Mouse (Mus musculus): ENCODE measurements around the gene Eef1akmt1. TPM values are rescaled to one million over a fixed set of nuclear protein-coding genes. Genes with fewer than 3 reads are reported as not detected.

Gene Eef1akmt1
- total RNA-seq (2023), result 14.3 TPM

GRCm38 (mm10) chr14:57571155-57572133 is at the start of gene Eef1akmt1:
Gene Eef1akmt1 (minus strand): TSS chr14:57571612.

GRCm38 (mm10) chr14:57524671-57525387 is 46.6 kb downstream of the Eef1akmt1 start, which contains the start of gene Il17d:
Gene Il17d (plus strand): TSS chr14:57524777.

Other genes starting within 250 kb of the Eef1akmt1 start
- gene Cryl1, start 173.1 kb downstream of the Eef1akmt1 start, total RNA-seq (2023), result 11.3 TPM
- gene Ift88, start 147.6 kb downstream of the Eef1akmt1 start, total RNA-seq (2023), result 5.6 TPM
- not detected for gene Il17d, start 46.8 kb downstream of the Eef1akmt1 start, total RNA-seq (2023)
- gene Xpo4, start 93.8 kb upstream of the Eef1akmt1 start, total RNA-seq (2023), result 38.0 TPM
- gene Gm49361, start 174.5 kb upstream of the Eef1akmt1 start, total RNA-seq (2023), result not detected
- gene Lats2, start 186.8 kb upstream of the Eef1akmt1 start, total RNA-seq (2023), result 57.2 TPM
- gene Sap18, start 226.6 kb upstream of the Eef1akmt1 start, total RNA-seq (2023), result 71.8 TPM